Mouse (Mus musculus) lung, postnatal 14 days (tissue): Measurements from ENCODE around the gene Ube2q2.
"Not testable (repeated sequence)": the region's sequence is repeated elsewhere in the genome, so short reads cannot be mapped to it uniquely, and the experiment has no call there.

Experiments used
- DNase-seq: peaks from one replicate; pipeline ENCODE4 v3.0.0; 2021

Ube2q2 gene

GRCm38 (mm10) chr9:55174235-55174634, 25.6 kb downstream of the Ube2q2 start:
- no peak for DNase-seq

GRCm38 (mm10) chr9:55195876-55196275, 47.2 kb downstream of the Ube2q2 start:
- DNase-seq: no peak

DNA sequence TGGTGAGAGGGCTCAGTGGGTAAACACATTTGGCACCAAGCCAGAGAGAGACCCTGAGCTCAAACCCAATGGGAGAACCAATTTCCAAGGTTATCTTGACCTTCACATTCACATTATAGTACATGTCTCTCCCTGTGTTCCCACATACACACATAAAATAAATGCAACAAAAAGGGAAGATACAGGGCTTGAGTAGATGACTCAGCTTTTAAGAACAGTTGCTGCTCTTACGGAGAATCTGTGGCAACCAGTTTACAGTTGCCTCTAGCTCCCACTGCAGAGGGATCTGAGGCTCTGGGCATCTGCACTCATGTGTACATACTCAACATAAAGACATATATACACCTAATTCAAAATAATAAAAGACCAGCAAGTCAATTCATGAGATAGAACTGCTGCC, 49.6 kb downstream of the Ube2q2 start:
- DNase-seq: no peak

DNA sequence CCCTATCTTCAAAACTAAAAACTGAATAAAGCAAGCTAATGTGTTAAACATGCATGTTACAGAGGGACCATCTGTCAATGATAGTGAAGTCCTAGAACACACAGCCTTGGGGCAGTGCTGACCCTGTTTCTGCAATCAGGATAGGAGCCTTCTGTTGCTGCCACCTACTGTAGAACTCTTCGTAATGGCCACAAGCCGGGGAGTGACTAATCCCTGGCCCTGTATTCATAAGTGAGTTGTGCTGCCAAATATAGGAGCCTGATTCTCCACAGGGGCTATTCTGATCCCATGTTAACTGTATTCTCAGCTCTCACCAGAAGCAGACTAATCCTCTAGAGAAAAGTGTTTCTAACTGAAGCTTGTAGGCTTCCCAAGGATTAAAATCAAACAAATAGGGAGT, 50.7 kb downstream of the Ube2q2 start:
- no peak for DNase-seq

DNA sequence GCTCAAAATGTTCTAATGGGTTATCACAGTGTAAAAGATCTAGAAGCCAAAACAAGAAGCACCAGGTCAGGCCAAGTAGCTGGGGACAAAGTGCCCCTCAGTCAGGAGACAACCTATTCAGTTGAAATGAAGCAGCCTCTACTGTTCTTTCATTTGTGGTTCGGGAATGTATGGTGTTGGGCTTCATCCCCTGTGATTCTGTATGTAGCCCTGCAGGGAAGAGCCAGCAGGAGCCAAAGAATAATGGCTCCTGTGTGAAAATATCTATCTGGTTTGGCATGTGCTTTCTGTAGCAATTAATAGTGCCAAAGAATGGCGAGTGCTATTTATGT, 59.8 kb downstream of the Ube2q2 start:
- DNase-seq: no peak

DNA sequence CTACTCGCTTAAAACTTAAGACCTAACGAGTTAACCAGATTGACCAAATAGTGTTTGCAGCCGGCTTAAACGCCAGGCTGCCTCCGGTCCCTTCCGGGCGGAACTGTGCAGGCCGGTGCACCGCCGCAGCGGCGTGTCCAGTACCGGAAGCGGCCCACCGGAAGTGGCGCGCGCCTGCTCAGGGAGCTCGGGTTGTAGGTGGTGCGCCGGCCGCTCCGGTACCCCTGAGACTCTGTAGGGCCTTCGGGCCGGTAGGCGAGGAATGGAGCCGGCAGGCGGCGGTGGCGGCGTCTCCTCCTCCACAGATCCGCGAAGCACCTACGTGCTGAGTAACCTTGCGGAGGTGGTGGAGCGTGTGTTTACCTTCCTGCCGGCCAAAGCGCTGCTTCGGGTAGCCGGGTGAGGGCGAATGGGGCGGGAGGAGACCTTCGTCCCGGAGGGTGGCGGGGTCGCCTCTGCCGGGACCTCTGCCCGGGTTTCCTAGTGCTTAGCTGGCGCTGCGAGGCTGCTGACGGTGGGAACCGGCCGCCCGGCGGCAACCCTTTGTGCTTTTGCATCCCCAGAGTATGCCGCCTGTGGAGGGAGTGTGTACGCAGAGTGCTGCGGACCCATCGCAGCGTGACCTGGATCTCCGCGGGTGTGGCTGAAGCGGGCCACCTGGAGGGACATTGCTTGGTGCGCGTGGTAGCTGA, 60.3 kb downstream of the Ube2q2 start, which contains the start of gene Fbxo22:
Gene Fbxo22, plus strand, starts transcription at position 136 of the 692 bp plus-strand sequence.
- peak; percentile 87 for DNase-seq

DNA sequence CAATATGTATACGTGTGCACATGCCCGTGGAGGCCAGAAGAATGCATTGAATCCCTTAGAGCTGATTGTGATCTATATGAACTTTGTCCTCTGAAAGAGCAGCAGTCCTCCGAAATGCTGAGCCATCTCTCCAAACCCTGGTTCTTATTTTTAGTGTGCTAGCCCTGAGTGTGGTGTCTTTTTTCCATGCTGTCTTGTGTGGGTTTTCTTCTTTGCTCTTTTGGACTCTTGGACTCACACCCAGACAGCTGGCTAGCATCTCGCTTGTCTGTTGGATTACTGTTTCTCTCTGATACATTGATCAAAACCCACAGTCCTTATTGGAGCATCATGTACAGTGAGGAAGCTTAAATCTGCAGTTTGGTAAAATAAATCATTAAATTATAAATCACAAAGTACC, 63.0 kb downstream of the Ube2q2 start:
- no peak for DNase-seq

DNA sequence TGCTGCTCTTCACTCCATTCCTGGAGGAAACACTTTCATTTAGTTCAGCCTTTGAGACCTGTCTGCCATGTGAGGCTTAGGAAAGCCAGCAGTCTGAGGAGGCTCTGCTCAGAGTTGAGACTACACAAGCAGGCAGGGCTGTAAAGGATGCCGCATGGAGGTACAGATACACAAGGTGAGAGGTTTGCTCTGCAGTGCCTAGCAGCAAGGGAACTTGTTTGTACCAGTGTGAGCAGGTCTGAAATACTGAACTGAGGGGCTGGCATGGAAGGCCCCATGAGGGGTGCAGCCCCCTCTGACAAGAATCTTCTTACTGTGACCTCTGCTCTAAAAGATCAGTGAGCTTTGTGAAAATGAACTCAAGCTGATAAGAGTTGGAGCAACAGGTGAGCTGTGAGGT, 64.7 kb downstream of the Ube2q2 start:
- no peak for DNase-seq

DNA sequence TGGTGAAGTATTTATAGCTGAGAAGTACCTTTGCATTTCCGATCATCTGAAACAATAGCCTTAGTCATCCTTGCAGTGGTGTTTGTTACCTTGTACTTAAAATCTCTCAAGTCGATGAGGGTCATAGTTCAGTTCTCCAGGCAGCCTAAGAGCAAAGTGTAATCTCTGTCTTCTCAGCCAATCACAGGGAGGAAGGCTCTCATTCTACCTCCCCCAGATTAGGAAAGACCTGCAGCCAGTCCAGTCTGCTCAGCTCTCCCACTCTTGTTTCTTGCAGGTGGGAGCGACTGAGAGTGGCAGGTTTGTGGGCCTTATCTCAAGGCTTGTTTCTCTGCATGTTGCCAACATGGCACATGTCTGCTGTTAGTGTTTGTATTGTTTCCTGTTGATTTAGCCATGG, 66.4 kb downstream of the Ube2q2 start:
- no peak for DNase-seq

GRCm38 (mm10) chr9:55215648-55216047, 67.0 kb downstream of the Ube2q2 start:
- DNase-seq: no peak

GRCm38 (mm10) chr9:55216078-55216477, 67.4 kb downstream of the Ube2q2 start:
- DNase-seq: no peak

GRCm38 (mm10) chr9:55217381-55217780, 68.7 kb downstream of the Ube2q2 start:
- DNase-seq: no peak

DNA sequence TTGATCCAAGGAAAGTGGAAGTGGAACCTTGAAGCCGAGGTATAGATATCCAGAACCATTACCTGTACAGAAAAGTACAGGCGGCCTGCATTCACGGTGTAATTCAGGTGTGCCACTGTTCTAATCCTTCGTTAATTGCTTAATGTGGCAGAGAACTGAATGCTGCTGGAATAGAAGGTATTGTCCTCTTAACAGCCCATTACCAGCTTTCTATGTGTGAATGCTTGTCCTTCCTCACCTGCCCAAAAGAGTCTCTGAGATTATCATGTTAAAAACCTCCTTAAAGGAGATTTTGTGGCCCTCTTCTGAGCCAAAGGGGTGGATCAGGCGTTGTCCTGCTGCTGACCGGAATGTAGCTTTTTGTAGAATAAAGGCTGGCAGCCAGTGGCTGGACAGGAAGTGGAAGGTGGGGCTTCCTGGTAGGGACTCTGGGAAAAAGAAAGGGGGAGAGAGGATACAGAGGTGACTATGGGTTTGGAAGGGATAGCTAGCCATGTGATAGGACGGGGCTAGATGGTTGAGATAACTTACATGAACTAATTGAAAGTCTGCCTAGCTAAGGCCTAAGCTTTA, 76.6 kb downstream of the Ube2q2 start:
- no peak for DNase-seq

DNA sequence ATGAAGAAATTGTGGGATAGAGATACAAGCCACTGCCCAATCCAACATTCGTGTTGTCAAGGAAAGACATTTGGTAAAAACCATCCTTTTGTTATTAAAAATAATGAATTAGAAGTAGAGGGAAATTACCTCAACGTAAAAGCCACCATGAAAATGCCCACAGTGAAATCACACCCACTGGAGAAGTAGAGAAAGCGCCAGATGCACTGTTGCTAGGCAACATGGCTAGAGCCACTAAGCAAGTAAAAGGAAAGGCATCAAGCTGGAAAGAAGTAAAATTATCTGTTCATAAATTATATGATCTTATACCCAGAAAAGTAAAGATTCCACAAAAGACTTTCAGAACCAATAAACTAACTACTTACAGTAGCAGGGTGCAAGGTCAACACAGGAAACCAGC, 77.6 kb downstream of the Ube2q2 start:
- DNase-seq: no peak

- no peak for DNase-seq
Observed at GRCm38 (mm10) chr9:55228149-55228548, 79.5 kb downstream of the Ube2q2 start.

DNA sequence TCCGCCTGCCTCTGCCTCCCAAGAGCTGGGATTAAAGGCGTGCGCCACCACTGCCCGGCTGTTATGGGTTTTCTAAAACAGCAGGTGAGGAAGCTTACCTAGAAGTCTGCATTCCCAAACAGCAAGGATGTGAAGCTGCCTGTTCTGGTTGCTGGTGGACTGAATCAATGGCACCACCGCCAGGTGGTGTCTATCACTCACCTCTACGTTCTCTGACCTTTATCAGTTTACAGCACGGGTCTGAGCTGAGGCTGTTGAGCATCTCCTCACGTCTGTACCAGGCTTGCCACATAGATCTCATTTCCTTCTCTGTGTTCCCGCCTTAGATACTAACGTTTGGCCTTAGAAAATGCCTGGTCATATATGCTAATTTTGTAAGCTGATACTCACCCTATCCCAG, 80.4 kb downstream of the Ube2q2 start:
- no peak for DNase-seq

- DNase-seq: no peak
Observed at GRCm38 (mm10) chr9:55231544-55231943, 82.9 kb downstream of the Ube2q2 start.

DNA sequence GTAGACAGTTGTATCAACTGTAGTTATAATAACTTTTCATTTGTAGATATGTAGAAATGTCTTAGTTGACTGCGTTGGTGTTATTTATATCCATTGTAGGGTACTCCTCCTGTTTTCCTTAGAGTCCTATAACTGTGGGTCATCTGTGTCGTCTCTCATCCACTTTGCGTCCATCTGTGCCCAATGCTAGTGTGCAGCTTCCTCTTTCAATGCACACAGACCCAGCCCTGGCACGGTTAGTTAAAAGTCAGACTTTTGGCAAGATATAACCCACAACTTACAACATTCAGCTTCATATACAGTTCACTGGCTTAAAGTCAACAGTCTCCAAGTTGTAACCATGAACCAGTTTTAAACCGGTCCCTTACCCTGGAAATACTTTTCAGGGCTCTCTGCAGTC, 83.5 kb downstream of the Ube2q2 start:
- DNase-seq: no peak

- DNase-seq: no peak
Observed at GRCm38 (mm10) chr9:55232586-55232985, 83.9 kb downstream of the Ube2q2 start.

DNA sequence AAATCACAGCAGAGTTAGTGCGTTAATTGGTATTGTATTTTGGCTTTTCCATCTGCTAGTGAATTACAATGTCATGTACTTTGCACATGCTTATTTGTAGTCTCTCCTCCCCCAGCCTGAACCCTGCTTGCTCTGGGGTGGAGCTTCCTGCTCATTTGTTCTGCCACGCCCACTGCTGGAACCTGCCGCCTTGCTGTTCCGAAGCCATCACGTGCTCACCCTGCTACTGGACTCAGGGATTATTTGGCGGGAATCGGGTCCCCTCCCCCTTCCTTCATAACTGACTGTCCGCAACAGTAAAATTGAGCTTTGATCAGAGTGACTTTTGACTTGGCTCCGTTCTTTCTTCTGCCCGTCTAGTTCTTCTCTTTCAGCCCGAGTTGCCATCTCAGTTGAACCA, 84.4 kb downstream of the Ube2q2 start:
- not testable (repeated sequence) for DNase-seq

DNA sequence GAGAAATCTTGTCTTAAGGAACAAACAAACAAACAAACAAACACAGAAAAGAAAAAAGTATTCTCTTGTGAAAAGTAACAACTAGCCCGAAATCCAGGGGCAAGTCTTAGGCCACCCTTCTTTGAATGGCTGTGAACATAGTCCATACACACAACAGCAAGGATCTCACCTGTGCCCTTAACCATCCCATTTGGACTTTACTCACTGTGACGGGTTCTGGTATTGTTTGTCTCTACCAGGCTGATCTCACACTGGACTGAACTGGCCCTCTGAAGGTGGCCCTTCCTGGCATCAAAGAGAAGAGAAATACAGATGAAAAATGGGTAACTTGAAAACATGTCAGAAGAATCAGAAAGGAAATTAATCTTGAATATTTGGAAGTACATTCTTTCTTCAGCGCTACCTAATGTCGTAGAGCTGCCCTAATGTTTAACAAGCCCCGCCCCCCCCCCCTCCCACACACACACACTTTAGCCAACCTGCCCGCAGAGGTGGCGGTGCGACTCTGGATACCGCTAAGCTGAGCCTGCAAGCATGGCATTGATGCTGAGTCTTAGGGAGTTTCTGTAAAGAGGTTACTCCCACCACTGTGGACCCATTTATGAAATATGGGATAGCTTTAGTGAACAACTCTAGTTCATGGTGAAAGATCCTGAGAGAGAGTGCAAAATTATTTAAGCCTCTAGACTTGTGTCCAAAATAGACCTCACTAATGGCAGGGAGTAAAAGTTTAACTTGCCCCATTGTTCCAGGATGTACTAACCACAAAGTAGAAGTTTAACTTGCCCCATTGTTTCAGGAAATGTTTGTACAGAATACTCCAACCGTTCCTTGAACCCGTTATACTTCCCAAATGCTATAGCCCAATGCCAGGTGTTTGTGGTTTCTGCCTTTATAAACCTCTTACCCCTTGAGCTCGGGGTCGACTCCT, 87.8 kb downstream of the Ube2q2 start:
- DNase-seq: no peak

DNA sequence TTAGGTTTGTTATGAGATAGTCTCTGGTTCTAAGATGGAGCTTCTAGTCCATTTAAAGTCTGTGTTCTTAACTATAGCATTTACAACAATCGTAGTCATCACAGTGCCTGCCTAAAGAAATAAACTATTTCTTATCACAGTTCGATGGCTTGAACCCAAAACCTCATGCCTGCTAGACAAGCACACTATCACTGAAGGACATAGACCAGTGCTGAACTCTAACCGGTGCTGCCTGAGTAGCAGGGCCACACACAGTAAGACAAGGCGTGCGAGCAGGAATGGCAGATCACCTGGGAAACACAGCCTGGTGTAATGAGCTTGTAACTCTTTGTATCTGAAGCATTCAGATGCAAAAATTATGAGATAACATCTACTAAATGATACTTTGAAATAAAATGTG, 92.2 kb downstream of the Ube2q2 start:
- no peak for DNase-seq

- no peak for DNase-seq
Observed at GRCm38 (mm10) chr9:55241863-55242685, 93.4 kb downstream of the Ube2q2 start.
